Mouse (Mus musculus): ENCODE measurements at regions not wholly inside any gene's neighbourhood (a gene's known extent, or its start where the extent isn't known, plus 50 kb on each side); places are given as distances from the start of the nearest gene placed in this dataset.

DNA sequence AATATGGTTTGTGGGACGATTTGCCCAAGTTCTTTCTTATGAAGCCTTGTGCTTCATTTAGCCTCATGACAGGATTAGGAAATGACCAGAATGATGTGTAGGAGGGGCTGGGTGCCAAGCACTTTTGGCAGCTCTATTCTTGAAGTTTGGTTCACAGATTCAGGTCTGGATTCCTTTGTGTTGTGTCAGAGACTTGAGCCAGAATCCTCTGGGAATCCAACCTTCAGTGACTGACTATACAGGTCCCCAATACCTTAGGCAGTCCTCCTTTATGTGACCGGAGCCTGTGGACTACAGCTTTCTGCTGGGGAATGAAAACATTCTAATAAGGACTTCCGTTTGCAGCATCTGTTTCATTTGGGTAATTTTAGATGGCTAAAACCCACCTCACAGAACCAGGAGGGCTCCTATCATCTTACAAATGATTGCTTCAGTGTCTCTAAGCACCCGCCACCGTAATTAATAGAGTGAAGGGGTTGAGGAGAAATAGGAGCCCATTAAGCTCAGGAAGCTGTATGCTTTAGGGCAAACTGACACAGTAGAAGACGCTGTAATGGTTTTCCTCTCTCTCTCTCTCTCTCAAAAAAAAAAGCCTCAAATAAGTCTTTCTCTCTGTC lies 354.7 kb upstream of the Igfbp7 start:
- TF ChIP-seq CTCF (IDR thresholded peaks at IDR 0.05; ENCODE audit: control insufficient read depth, insufficient read depth, insufficient read length) (no peak), MAX (IDR thresholded peaks at IDR 0.05) (no peak), CEBPB (IDR thresholded peaks at IDR 0.05; ENCODE audit: low read depth) (no peak)
